Mouse (Mus musculus) thymus, postnatal 10 days (tissue): ENCODE results near the gene Psma5.
A peak's percentile ranks its signal among the peaks of the same experiment; 100 is the strongest.

ENCODE experiments used
- DNase-seq, 2 experiments: peaks; one replicate each; pipeline ENCODE4 v3.0.0; 2021; ENCODE audit warnings: low spot score in 2 of 2

Psma5 gene

DNA sequence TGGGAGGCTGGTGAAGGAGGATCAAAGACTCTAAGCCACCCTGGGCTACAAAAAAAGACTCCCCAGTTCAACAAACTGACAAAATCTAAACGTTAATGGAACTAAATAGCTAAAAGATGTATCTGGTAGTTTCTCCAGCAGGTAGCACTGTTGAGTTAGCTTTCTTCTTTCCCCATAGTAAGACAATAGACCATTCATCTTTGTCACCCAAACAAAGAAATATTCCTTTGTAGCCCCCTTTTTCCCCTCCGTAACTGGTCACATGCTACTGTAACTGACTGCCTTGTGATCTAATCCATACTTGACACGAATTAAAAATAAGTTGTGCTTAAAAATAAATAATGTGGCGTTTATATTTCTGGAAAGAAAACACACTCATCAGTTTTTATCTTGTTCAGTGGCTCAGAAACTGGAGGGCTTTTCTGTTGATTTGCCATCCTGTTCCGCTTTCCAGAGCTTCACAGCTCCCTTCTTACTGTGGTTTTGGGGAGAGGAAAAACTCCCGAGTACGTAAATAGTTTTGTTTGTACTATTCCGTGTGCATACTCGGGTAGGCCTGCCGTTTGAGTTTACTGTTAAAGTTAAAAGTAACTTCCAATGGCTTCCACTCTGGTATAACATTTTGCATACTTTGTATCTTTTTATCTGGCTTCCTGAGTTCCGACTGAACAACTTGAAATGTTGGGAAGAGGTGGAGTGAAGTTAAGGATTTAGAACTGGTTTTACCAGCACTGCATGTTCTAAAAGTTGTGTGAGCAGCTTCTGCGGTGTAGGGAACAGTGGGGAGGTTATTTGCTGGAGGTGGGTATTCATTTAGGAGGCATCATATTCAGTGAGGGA lies 25.9 kb downstream of the Psma5 start:
- DNase-seq = peak in 1 of 2 experiments; percentile 36

DNA sequence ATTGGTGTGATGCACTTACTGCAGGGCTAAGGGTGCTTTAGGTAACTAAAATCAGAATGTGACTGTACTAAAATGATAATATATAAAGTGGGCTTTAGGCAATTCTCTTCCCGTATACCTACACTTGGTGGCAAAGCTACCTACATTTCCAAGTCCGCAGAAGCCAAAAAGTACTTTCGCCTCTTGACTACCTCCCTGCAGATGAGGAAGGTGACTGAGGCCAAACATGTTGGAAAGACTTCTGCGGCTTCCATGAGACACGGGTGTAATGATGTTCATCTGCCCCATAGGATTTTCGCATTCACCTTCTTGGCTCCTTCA lies 26.5 kb downstream of the Psma5 start:
- DNase-seq = peak in 1 of 2 experiments; percentile 5

GRCm38 (mm10) chr3:108283781-108284601 lies 27.3 kb downstream of the Psma5 start, which contains the start of gene Sort1:
Gene Sort1, plus strand, starts transcription at chr3:108284082.
- peak; percentile 81 to 82 for DNase-seq

DNA sequence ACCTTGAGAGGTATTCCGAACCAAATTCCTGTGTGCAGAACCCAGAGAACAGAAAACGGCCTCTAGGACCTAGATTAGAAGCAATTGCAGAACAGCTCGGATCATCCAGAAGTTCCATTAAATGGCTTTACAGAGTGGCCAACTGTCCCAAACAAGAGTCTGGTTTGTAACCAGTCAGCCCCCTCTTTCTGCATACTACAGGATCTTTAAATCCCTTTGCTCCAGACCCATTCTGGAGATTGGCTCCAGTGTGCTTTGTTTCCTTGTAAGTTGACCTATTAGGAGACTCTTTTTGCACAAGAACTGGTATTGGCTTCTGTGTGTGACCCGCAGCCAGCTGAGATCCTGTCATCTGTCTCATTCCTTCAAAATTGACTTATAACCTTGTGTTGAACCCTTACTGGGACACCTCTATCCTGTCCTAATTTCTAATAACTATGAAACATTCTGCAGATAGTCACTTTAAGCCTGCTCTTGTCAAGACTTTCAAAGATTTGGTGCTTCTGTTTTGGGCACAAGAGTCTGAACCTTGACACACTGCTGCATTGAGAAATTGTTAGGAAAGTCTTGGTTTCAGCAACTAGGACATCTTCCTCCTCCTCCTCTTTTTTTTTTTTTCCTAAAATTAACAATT lies 28.5 kb downstream of the Psma5 start:
- DNase-seq = no peak

GRCm38 (mm10) chr3:108286671-108287439 lies 30.1 kb downstream of the Psma5 start:
- DNase-seq = no peak

DNA sequence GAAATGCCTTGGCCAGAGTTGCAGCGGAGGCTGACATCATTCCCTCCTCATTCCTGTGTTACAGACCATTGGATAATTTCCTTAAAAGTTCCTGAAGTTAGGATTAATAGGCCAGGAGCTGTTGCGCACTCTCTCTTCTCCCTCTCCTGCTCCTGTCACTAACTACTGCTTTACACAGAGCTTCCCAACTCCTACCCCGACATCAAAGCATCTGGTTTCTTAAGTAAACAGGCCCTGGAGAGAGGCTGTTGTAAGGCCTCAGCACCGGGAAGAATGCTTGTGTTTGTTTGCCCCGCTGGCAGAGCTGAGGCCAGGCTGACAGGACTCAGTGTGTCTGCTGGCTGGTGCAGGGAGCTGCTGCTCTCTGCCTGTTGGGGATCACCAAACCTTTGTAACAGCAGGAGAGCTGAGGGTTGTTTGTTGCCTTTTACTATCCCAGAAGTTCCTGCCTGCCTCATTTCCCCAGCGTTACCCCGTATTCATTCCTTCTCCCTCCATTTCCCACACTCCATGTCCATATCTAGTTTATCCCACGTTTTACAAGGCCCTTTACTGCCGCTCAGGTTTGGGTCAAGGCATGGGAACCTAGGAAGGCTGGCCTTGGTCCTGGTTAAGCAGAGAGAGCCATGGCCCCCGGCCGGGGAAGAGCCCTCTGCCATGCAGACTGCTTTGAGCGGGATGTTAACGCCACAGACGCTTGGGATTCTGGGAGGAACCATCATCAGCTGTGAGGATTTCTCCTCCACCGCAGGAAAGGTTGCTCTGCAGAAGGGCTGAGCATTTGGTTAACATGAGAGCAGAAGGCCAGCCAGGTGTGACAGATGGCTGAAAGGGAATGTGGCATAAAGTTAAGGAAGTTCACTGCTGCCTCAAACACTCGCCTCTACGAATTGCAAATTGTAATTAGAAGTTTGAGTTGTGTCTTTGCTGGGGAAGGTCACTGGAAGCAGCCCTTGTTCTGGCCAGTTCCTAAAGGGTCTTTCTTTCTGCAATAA lies 31.4 kb downstream of the Psma5 start:
- DNase-seq = no peak

DNA sequence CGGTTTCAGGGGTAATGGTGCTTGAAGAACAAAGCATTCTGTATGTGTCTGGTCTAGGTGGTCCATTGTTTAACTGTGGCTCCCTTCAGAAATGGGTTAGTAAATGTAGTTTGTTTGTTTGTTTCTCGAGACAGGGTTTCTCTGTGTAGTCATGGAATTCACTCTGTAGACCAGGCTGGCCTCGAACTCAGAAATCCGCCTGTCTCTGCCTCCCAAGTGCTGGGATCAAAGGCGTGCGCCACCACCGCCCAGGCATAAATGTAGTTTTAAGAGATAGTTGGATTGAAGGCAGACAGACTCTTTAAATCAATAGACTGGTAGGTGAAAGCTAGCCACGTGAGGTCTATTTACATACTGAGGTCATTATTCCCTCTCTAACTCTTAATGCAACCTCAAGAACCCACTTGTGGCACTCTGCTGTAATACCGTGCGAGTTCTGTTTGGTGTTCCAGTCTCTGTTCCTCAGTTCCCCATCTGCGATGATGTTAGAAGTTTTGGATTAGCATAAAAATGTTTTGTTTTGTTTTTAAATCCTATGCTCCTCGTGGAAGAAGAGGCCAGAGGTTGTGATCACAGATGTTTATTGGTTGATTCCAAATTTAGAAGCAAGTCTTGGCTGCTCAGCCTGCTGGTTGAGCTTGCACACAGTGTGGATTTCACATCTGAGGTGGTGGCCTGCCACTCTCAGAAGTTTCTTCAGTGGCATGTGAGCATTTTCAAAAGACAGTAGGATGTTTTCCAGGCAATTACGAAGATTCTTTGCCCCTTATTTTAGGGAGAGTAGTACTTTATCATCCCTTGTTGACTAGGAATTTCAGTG lies 32.8 kb downstream of the Psma5 start:
- no peak for DNase-seq

GRCm38 (mm10) chr3:108291036-108291799 lies 34.5 kb downstream of the Psma5 start:
- no peak for DNase-seq

- DNase-seq = no peak
Observed at GRCm38 (mm10) chr3:108294398-108294797, 37.7 kb downstream of the Psma5 start.

DNA sequence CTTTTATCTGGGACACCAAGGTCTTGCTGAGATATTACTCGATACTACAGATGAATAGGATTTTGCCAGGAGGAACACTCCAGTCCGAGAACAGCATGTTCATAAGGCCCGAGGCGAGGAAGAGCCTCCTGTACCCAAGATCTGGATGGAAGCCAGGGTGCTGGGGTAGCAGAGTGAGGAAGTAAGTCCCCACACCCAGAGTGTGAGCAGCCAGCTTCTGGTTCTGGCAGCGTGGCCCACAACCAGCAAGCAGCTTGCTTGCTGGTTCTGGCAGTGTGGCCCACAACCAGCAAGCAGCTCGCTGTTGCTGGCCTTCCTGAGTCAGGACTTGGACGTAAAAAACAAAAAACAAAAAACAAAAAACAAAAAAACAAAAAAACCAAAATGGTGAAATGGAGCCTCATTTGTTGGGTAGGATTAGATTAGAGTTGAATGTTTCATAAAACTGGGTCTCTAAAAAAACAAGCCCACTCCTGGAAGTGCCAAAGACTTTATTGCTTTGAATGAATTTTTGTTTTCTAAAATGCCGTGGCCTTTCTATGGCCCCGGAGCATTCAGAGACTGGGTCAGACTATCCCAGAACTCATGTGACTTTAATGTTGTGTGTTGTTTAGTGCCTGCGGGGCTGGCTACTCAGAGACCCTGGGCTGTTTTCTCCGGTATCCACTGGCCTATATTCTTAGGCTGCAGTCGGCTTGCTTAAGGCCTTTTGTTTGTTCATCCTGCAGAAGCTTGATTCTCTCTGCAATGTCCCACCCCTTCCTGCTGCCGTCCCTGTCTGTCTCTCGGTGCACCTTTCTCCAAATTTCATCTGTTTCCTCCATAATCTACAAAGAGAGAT lies 38.9 kb downstream of the Psma5 start:
- DNase-seq = no peak

DNA sequence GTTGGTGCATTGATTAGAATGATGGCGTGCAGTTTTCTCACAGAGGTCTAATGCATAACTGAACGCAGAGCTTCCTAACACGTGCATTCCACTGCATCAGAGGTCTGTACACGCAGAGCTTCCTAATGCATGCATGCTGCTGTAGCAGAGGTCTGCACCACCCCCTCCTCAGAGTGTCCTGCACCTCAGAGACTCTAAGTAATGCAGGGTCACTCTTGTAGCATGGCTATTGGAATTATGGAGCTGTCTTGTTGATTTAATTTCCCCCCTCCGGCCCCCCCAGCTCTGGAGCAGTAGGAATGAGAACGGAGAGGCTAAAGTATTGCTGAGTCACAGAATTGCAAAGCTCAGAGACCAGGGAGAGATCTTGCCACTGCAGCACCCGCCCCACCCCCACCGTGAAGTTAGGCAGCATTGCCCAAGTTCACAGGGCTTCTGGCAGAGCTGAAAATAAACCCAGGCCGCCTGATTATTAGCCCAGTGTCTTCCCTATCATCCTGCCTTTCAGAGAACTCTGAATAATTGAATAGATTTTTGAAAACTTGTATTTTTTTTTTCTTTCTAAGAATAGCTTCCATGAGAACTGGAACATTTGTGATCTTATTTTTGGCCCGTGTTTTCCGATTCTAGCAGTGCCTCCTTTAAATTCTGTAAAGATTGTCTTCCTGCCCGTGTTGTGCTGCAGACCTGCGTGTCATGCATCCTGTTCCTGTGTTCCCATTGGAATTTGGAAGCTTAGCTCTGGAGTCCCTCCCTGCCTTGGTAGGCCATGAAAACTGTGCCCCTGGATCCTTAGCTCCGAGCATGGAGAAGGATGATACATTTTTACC lies 39.7 kb downstream of the Psma5 start:
- peak in 1 of 2 experiments; percentile 18 for DNase-seq

GRCm38 (mm10) chr3:108297050-108297419 lies 40.3 kb downstream of the Psma5 start:
- DNase-seq = no peak

DNA sequence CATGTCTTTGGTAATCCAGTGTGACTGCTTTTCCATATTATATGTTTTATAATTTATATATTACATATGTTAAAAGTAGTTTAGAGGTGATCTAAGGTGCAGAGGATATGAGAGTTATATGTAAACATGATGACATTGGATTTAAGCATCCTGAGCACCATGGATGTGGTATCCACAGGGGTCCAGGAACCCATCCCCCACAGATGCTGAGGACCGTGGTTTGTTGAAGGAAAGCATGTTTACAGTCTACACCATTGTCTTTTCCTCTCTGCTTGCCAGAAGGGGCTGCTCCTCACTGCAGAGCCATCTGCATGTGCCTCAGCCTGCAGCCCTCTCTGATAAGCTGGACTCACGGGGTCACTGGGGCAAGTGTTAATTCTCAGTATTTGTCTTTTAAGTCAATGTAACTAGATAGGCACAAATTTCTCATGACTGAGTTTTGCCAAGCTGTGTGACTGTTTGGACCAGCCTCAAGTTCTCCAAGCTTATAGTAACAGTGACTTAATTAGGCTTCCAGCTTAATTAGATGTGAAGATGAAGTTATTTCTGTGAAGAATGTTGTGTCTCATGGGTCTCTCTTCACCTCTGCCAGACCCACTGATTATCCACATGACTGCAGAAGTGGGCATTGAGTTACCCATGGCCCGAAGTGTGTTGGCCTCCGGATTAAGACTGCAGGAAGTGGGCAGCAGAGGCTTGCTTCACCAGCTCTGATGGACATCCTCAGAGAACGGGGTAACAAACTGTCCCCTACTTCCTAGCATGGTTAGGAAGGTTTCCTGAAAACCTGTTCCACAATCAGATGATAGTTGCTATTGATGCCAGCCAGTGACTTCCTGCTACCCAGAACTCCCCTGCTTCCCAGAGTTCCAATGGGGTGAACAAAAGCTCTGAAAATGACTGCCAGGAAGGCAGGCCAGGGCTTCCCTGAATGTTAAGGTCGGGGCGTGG lies 41.2 kb downstream of the Psma5 start:
- DNase-seq = no peak

DNA sequence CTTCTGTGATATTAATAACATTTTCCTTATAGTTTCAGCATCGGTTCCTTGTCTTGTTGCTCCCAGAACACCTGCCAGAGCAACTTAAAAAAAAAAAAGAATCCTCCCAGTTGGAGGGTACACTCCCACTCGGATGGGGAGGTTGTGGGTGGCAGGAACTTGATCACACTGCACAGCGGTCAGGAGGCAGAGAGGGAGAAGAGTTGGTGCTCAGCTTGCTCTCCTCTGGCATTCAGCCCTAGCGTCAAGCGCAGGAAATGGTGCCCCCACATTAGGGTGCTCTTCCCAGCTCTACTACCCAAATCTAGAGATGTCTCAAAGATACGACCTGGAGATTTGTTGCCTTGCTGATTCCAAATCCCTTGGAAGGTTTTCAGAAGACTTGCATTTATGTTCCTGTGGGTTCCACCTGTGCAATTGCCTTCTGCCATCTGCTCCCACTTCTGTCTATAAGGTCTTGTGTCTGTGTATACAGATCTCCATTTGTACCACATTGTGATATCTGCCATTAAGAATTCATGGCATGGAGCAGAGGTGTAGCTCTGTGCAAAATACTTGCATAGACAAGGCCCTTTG lies 43.8 kb downstream of the Psma5 start:
- no peak for DNase-seq

- DNase-seq = no peak
Observed at GRCm38 (mm10) chr3:108303683-108304082, 47.0 kb downstream of the Psma5 start.

GRCm38 (mm10) chr3:108304747-108305146 lies 48.0 kb downstream of the Psma5 start:
- DNase-seq = no peak
